Comparison of ENCODE assay signal across 11 mouse cellular contexts in the genomic region with DNA sequence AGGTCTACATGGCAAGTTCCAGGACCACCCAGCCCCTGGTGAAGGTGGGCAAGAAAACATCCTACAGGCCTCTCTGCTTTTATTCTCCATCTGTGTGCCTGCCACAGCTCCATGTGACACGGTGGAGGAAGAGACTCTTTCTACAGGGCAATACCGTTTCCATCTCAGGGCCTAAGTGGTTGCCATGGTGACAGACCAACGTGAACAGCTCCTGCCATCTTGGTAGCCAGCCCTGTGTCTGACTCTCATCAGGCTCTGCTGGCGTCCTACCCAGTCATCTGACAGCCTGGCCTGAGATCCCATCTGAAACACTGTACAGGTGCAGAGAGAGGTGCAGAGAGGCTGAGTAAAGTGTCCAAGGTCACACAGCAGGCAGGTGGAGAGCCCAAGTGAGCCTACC. TPM values are rescaled to one million over a fixed set of nuclear protein-coding genes. Genes with fewer than 3 reads are reported as not detected.
DNase-seq lines count a peak whose midpoint lies in the region; ATAC-seq and TF ChIP-seq lines count a peak whose summit lies in the region.
"Had no signal": no experiment of that assay in that cellular context is flagged by ENCODE, and none has a peak within 500 bp of the region (broad histone marks: within the 10 kb centered on the region; RNA-seq: fewer than 3 reads in every experiment).

No protein-coding gene starts in this region.

- intact Hi-C loops in gastrocnemius, postnatal 14 days (cut with DNase I; ENCODE audit: low total_unique reads), result no loop called here

- 65% methylated on average over 4 of the region's 4 CpGs for WGBS in kidney, embryonic 16.5 days
- 16% methylated on average over 4 of the region's 4 CpGs for WGBS in forebrain, embryonic 14.5 days
- WGBS in midbrain, embryonic 11.5 days, result 47% methylated on average over 4 of the region's 4 CpGs

- H3K9me3 ChIP-seq in kidney, embryonic 16.5 days (ENCODE audit: low read length), result no peaks in the 10 kb centered on the region
- no peaks in the 10 kb centered on the region for H3K9me3 ChIP-seq in forebrain, embryonic 14.5 days (replicated peaks; ENCODE audit: control insufficient read depth, low read length)
- H3K9me3 ChIP-seq in midbrain, embryonic 11.5 days (ENCODE audit: control insufficient read depth, low read length), result no peaks in the 10 kb centered on the region
- H3K9me3 ChIP-seq: megakaryocyte, embryonic 14.5 days had no signal

- no peak for DNase-seq in kidney, postnatal 14 days
- peak; percentile 87 for DNase-seq in brain, embryonic 14.5 days (ENCODE audit: low read depth)
- peak; percentile 82 for DNase-seq in forebrain, embryonic 14.5 days (ENCODE audit: low spot score)
- DNase-seq in midbrain, embryonic 11.5 days (ENCODE audit: low spot score, missing footprints), result no peak
- DNase-seq in Muller cell, postnatal 12 days (ENCODE audit: inconsistent ontology term), result no peak
- no peak for DNase-seq in gastrocnemius, postnatal 14 days
- no peak for DNase-seq in frontal cortex, postnatal 10 days (ENCODE audit: low spot score in 2 of 2)
- DNase-seq: kidney, adult 11 months; spleen, adult 18-20 months had no signal

- H3K27me3 ChIP-seq in kidney, embryonic 16.5 days (ENCODE audit: insufficient read depth, low read length), result no peaks in the 10 kb centered on the region
- H3K27me3 ChIP-seq in forebrain, embryonic 14.5 days (replicated peaks; ENCODE audit: control insufficient read depth, insufficient read depth, low read length), result no peaks in the 10 kb centered on the region
- no peaks in the 10 kb centered on the region for H3K27me3 ChIP-seq in midbrain, embryonic 11.5 days (ENCODE audit: control insufficient read depth, insufficient read depth, low read length)

- no peak for ATAC-seq in kidney, embryonic 16.5 days (ENCODE audit: low FRiP score, low TSS enrichment)
- ATAC-seq in forebrain, embryonic 14.5 days, result no peak
- ATAC-seq in midbrain, embryonic 11.5 days (ENCODE audit: low FRiP score), result no peak

- no peak for TF ChIP-seq POLR2A in brain, embryonic 14.5 days (IDR thresholded peaks at IDR 0.05; ENCODE audit: borderline replicate concordance, extremely low read depth, insufficient read depth, insufficient read length, poor library complexity, severe bottlenecking)

- H3K9ac ChIP-seq in kidney, embryonic 16.5 days (replicated peaks; ENCODE audit: low read length), result no peak overlapping the region
- no peak overlapping the region for H3K9ac ChIP-seq in forebrain, embryonic 14.5 days (ENCODE audit: low read length)
- no peak overlapping the region for H3K9ac ChIP-seq in midbrain, embryonic 11.5 days (ENCODE audit: low read length)

- no peaks in the 10 kb centered on the region for H3K36me3 ChIP-seq in kidney, embryonic 16.5 days (ENCODE audit: insufficient read depth, low read length)
- H3K36me3 ChIP-seq in forebrain, embryonic 14.5 days (ENCODE audit: control insufficient read depth, insufficient read depth, low read length), result no peaks in the 10 kb centered on the region
- no peaks in the 10 kb centered on the region for H3K36me3 ChIP-seq in midbrain, embryonic 11.5 days (ENCODE audit: control insufficient read depth, insufficient read depth, low read length)

- H3K4me1 ChIP-seq in kidney, embryonic 16.5 days (ENCODE audit: insufficient read depth, low read length), result peaks cover 80% of the 10 kb centered on the region
- H3K4me1 ChIP-seq in forebrain, embryonic 14.5 days (ENCODE audit: control insufficient read depth, insufficient read depth, low read length), result peaks cover 84% of the 10 kb centered on the region
- H3K4me1 ChIP-seq in midbrain, embryonic 11.5 days (ENCODE audit: control insufficient read depth, insufficient read depth, low read length), result peaks cover 60% of the 10 kb centered on the region

- no peak overlapping the region for H3K4me2 ChIP-seq in kidney, embryonic 16.5 days (replicated peaks; ENCODE audit: low read depth, low read length)
- no peak overlapping the region for H3K4me2 ChIP-seq in forebrain, embryonic 14.5 days (ENCODE audit: low read length)
- H3K4me2 ChIP-seq in midbrain, embryonic 11.5 days, result no peak overlapping the region

- peak overlapping the region; percentile 77; the same call in 1 of the 2 replicates for H3K27ac ChIP-seq in kidney, embryonic 16.5 days (ENCODE audit: low read length)
- H3K27ac ChIP-seq in forebrain, embryonic 14.5 days (ENCODE audit: low read depth, low read length), result peak overlapping the region; percentile 86
- peak overlapping the region; percentile 80 for H3K27ac ChIP-seq in midbrain, embryonic 11.5 days (ENCODE audit: low read depth, low read length)

- no peak for TF ChIP-seq CTCF in brain, embryonic 14.5 days (IDR thresholded peaks at IDR 0.05; ENCODE audit: borderline replicate concordance, extremely low read depth, insufficient read depth, insufficient read length)

- no peak overlapping the region for H3K4me3 ChIP-seq in kidney, embryonic 16.5 days (ENCODE audit: low read length)
- no peak overlapping the region for H3K4me3 ChIP-seq in forebrain, embryonic 14.5 days (ENCODE audit: low read depth, low read length)
- no peak overlapping the region for H3K4me3 ChIP-seq in midbrain, embryonic 11.5 days (ENCODE audit: low read depth, low read length)
- H3K4me3 ChIP-seq: megakaryocyte, embryonic 14.5 days had no signal

RNA-seq across cellular contexts. Expression of a gene that starts 45.4 kb away (rescaled TPM):
- 25.9 and 27.5 TPM in 2 replicates for polyA plus RNA-seq in kidney, embryonic 16.5 days (2015; fragmentation: Nextera tagmentation; extraction: Ambion mirVana)
- polyA plus RNA-seq in brain, embryonic 14.5 days (2012; rRNA removed), result 31.6 and 71.5 TPM in 2 replicates
- 15.1 and 22.3 TPM in 2 replicates for polyA plus RNA-seq in forebrain, embryonic 14.5 days (2014; fragmentation: Nextera tagmentation; extraction: Ambion mirVana)
- polyA plus RNA-seq in midbrain, embryonic 11.5 days (2014; fragmentation: Nextera tagmentation; extraction: Ambion mirVana), result 13.4 and 14.7 TPM in 2 replicates
- total RNA-seq in gastrocnemius, postnatal 14 days (2021), result 10 to 100 TPM; 85.9 to 97.7 TPM

Comparison
In these comparisons a context has a peak if more than half of its experiments do, and no peak if none do; other contexts are left out.
1. DNase-seq: peak in brain, embryonic 14.5 days (single experiment) and forebrain, embryonic 14.5 days (single experiment); none in kidney, postnatal 14 days (single experiment), midbrain, embryonic 11.5 days (single experiment), Muller cell, postnatal 12 days (single experiment), gastrocnemius, postnatal 14 days (single experiment) and frontal cortex, postnatal 10 days (0 of 2).
2. Peak in every context shown above with its lines, with median percentiles within 50 percentile points of each other: H3K27ac ChIP-seq.